Mouse (Mus musculus): ENCODE results near the gene Cemip. TPM values are rescaled to one million over a fixed set of nuclear protein-coding genes. Genes with fewer than 3 reads are reported as not detected.

Gene Cemip
- total RNA-seq, 2 experiments from 2014 or later, result 39.7 to 44.4 TPM

DNA sequence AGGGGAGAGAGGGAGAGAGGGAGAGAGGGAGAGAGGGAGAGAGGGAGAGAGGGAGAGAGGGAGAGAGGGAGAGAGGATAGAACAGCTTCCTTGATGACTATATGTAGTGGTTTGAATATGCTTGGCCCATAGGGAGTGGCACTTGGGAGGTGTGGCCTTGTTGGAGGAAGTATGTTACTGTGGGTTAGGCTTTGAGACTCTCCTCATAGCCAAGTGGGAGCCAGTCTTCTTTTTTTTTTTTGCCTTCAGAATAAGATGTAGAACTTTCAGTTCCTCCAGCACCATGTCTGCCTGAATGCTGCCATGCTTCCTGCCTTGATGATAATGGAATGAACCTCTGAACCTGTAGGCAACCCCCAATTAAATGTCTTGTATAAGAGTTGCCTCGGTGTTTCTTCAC lies 16.3 kb upstream of the Cemip start:
- intact Hi-C loops (cut with DNase I), result no loop called here
- no peak for DNase-seq (ENCODE audit: low spot score in 2 of 2)

DNA sequence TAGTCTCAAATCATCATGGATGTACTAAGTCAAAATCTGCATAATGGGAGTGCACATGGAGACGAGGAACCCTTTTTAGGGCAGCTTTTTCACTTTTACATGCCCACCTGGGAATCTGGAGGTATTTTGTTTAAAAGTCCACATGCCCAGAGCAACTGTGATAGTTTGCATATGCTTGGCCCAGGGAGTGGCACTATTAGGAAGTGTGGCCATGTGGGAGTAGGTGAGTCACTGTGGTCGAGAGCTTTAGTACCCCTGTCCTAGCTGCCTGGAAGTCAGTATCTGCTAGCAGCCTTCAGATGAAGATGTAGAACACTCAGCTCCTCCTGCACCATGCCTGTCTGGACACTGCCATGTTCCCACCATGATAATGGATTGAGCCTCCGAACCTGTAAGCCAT lies 14.4 kb upstream of the Cemip start:
- no peak for DNase-seq (ENCODE audit: low spot score in 2 of 2)
- intact Hi-C loops (cut with DNase I), result no loop called here

DNA sequence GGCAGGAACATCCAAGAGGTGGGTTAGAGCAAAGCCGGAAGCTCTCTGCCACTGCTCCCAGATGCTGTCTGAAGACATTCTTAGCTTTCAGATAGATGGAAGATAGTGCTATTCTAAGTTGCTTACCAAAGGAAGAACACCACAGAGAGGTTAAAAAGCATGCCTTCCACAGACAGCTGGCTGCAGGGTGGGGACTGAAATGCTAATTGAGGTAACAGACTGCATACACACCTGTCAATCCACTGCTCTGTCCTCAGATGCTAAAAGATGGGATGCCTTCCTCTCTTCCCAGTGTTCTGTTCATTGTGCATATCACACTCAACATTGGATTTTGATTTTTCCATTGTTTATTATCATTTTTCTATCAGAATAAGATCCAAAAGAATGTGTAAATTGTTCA lies 11.8 kb upstream of the Cemip start:
- intact Hi-C loops (cut with DNase I), result no loop called here
- no peak for DNase-seq (ENCODE audit: low spot score in 2 of 2)

DNA sequence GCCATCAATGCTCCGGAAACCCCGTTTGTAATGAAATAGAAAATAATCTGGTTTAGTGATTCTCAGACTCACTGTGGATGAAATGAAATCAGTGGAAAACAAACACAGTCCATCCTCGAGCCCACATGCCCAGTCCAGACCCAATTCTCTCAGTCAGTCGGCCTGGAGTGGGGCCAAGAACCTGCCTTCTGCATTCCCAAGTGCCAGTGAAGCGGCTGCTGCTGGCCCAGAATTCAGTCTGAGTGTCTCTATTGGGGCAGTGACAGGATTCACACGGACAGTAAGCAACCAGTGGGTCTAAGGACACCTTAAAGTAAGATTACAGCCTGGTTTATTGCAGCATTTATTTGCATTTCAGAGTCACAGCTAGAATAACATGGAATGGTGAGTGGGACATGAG lies 10.2 kb upstream of the Cemip start:
- peak in 1 of 2 experiments; percentile 48 for DNase-seq (ENCODE audit: low spot score in 2 of 2)
- intact Hi-C loops (cut with DNase I), result no loop called here

DNA sequence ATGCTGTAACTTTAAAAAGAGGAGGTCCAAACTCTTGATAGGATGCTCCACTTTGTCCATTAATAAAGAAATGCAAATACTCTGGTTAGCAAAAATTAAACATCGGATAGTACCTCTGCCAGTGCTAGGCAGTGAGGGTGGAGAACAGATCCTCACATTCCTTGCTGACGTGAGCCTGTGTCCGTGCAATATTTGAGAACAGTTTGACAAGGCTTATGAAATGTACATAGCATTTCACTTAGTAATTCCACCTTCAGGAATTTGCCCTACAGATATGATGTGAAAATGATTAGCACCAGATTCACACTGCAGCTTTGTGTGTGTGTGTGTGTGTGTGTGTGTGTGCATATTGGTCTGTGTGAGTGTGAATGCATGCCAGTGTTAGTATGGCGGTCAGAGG lies 4.5 kb upstream of the Cemip start:
- no peak for DNase-seq (ENCODE audit: low spot score in 2 of 2)
- intact Hi-C loops (cut with DNase I), result no loop called here

DNA sequence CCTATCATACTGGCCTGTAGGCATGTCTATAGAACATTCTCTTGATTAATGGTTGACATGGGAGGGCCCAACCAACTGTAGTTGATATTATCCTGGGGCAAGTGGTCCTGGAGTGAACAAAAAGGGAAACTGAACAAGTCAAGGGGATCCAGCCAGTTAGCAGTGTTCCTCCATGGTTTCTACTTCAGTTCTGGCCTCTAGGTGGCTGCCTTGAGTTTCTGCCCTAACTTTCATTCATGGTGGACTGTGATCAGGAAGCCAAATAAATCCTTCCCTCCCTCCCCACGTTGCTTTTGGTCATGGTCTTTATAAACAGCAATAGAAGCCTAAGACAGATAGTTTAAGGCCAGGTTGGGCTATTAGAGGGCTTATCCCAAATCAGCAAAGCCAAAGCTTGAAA lies 3.5 kb upstream of the Cemip start:
- intact Hi-C loops (cut with DNase I), result loop anchor here (1.0 to 5.0 kb wide), 5 partner anchors 63 to 708 kb away; partner anchors contain the start of gene Abhd17c
- DNase-seq (ENCODE audit: low spot score in 2 of 2), result no peak

DNA sequence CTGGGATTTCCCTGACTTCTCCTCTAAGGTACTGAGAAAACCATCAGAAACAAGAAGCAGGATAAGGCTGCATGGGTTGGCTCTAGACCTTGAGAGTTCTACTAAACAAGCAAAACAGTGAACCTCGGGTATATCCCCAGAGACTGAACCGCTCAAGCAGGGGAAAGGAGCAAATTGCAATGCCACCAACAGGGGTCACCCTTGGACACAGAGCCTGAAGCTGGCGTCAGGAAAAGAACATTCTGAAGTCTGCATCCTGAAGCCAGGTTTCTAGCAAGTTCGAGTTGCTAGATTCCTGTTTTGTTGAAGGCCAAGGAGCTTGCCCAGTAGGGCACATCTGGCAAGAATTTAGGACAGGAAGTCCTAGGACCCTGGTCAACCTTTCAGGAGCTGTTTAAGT lies 2.7 kb upstream of the Cemip start:
- peak; percentile 69 to 80 for DNase-seq (ENCODE audit: low spot score in 2 of 2)
- intact Hi-C loops (cut with DNase I), result loop anchor here (1.0 to 5.0 kb wide), 5 partner anchors 63 to 708 kb away; partner anchors contain the start of gene Abhd17c

DNA sequence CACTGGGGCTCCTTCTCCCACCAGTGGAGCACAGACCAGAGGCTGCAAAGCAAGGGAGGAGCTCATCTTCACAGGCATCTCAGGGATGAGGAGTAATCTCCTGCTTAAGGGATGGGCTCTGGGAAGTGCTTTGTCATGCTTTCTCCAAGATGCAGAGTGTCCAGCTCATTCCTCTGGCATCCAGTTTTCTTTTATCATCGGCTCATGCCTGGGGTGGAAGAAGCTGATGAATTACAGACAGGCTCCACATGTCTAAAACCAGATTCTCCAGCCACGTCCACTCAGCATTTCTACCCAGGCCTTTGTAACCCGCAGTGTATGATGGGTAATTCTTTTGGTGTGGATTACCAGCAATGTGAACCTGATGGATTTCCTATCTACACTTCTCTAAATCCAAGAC lies 1.9 kb upstream of the Cemip start:
- DNase-seq (ENCODE audit: low spot score in 2 of 2), result no peak
- intact Hi-C loops (cut with DNase I), result loop anchor here (5.0 kb wide), 4 partner anchors 64 to 709 kb away; partner anchors contain the start of gene Abhd17c

DNA sequence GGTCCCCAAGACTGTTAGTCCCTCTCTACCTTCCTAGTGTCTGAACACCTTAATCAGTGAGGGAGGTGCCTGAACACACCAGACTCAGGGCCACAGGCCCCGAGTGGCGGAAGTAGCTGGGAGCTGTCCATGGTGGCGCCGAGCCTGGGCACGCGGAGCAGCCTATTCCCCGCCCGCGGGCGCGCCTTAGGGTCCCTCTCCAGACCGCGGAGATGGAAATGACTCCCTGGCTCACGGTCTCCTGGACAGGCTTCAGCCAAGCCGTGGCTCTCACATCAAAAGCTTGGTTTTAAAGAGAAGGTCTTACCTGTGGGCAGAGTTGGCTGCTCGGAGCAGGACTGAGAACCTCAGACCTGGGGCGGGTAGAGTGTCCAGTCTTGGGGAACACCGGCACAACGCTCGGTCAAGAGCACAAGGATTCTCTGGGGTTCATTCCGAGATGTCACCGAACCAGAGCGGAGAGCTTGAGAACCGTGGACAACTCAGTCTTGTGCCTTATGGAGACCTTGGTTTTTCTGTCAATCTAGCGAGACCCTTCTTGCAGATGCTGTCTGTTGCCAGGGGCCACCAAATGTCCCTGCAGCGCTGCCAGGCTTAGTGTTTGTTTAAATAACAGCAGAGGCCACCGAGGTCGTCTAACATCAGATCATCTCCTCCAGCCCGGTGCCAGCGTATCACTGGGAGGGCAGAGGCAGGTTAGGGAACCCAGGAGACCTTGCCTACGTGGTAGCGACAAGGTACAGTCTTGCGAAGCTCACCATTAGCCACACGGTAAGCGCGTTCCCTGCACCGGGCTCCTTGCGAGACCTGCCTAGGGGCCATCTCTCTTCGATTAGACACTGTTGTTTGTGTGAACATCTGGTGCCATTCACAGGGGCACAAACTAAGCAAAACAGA lies 1.0 kb downstream of the Cemip start:
- intact Hi-C loops (cut with DNase I), result loop anchor here (5.0 kb wide), 4 partner anchors 67 to 712 kb away; partner anchors contain the start of gene Abhd17c
- peak in 1 of 2 experiments; percentile 39 for DNase-seq (ENCODE audit: low spot score in 2 of 2)

DNA sequence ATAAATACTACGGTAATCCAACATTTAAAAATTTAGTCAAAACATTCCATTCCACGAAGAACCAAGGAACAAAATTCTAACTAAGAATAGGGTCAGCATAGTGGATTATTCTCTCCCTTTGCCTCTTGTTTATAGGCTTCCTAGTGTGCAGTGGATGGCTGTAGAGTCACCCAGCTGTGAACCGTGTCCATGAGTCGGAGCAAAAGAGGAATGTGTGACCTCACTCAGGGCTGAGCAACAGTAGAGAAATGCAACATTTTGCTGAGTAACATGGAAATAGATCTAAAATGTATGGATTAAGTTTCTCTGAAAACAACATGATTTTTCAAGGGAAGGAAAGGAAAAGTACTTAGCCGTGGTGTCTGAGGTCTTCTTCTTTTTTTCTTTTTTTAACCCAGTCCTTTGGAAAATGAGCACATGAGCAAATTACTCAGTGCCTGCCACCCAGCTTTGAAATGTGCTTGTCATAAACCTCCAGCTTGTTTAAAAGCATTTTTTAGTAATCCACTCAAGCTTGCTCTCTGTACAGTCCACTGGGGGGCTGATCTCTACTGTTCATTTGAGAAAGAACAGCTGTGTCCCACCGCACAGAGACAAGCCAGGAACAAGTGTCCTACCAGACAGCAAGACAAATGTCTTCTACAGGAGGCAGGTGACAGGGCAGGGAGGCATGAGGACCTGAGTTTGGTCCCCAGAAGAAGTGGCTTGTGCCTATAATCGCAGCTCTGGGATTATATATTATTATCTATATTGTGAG lies 8.9 kb downstream of the Cemip start:
- intact Hi-C loops (cut with DNase I), result no loop called here
- no peak for DNase-seq (ENCODE audit: low spot score in 2 of 2)

DNA sequence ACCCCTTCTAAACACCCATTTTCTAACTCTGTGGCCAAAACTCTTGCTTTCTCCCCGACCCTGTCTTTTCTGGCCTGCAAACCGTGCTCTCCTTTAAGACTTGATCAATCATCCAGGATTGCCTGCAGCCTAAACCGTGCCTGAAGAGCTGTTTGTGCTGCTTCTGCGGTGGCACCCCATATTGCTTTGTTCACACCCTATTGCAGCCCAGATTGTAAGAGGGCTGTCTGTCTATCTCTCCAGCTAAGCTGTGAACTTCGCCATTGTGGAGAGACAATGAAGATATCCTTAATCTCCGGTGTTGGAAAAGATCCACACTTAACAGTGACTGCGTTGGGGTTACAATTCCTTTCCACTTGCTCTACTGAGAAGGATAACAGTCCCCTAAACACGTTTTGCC lies 12.0 kb downstream of the Cemip start:
- DNase-seq (ENCODE audit: low spot score in 2 of 2), result no peak
- intact Hi-C loops (cut with DNase I), result no loop called here

DNA sequence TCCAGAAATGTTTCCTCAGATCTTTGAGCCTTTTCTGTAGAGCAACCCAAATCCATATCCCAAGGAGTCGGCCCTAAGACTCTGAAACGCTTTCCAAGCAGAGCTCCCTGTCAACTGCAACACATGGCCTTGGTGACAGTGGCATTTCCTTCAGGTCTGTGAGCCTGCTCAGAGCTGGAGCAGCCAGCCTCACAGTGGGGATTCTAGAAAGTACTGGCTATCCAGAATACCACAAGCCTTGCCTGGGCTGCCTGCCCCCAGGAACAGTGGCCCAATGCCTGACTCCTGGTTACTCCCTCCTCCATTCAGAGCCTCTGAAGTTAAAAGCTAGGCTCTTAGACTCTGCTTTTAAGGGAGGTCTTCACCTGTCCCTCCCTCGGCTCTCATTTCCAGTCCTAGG lies 12.4 kb downstream of the Cemip start:
- intact Hi-C loops (cut with DNase I), result no loop called here
- no peak for DNase-seq (ENCODE audit: low spot score in 2 of 2)

DNA sequence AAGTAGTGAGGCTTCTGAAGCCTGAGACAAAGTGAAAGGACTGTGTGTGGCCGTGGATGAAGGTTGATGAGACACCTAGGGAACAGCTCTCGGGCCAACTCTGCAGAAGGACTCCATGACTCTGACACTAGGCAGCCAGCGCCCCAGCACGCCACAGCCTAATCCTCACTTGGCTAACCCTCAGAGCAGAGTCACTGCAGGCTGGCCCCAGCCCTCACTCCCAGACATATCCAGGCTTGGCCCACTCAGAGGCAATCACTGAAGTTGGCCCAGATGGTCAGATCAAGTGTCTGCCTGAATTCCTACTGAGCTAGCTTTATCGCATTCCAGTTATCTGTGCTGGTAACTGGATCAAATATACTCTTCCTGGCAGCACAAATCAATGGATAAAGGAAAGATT lies 17.4 kb downstream of the Cemip start:
- intact Hi-C loops (cut with DNase I), result no loop called here
- DNase-seq (ENCODE audit: low spot score in 2 of 2), result no peak

DNA sequence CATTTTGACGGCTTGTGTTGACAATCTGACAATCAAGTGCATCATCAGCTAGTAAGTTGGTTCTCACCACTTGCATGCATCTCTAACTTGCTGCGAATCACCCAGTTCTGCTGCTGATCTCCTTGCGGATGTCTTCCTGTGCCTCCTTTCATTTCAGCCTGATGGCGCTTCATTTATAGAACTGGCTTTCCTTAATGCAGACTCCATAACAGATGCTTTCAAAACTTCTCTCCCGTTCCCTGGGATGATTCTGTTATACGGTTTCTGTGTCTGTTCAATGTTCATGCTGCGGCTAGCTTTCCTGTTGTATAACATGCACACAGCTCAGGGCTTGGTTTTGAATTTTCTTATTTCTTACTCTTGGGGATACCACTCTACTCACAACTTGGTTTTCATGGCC lies 26.5 kb downstream of the Cemip start:
- intact Hi-C loops (cut with DNase I), result no loop called here

DNA sequence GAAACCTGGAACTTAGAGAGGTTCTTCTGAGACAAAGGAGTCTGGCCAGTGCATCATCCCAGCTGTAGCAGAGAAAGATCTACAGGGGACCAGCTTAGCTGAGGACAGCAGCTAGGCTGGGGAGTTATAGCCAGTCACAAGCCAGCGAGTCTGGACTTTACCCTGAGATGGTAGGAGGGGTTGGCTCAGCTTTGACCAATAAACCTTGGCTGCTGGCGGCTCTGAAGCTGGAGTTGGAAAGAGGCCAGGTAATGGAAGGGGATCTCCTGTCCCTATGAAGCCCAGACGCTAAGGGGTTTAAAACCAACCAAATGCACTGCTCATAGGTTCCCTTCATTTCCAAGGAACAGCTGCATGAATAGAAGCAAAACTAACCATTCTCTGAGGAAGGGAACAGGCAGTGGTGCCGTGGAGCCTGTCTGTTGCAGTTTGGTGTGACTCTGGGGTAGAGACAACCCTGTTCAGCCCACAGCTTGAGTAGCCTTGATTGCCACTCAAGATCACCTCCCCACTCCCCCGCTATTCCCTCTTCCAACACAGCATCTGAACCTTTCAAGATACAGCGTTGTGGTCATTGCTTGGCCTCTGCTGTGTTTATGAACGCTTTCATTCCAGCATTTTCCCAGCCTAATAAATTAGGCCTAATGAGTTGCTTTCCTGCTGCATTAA lies 30.2 kb downstream of the Cemip start:
- intact Hi-C loops (cut with DNase I), result no loop called here
- DNase-seq (ENCODE audit: low spot score in 2 of 2), result no peak

More for the DNA sequence above, 26.5 kb downstream of the Cemip start:
- peak in 1 of 2 experiments; percentile 29 for DNase-seq (ENCODE audit: low spot score in 2 of 2)

DNA sequence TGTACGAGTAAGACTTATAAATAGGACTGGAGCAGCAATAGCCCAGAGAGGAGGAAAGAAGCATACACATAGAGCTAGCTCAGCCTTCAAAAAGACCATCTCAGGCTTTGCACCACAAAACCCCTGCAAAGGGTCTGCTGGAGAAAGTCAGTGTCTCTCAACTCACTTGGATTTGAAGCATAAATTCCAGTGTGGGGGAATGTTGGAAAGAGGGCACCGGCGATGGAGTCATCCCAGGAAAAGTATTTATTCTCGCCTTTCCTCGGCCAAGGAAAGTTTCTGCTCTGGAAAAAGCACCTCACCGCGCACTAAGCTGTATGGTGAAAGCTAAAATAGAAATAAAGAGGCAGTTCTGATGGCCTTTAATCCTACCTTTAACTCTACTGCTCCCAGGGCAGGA lies 32.4 kb downstream of the Cemip start:
- intact Hi-C loops (cut with DNase I), result no loop called here
- DNase-seq (ENCODE audit: low spot score in 2 of 2), result no peak

DNA sequence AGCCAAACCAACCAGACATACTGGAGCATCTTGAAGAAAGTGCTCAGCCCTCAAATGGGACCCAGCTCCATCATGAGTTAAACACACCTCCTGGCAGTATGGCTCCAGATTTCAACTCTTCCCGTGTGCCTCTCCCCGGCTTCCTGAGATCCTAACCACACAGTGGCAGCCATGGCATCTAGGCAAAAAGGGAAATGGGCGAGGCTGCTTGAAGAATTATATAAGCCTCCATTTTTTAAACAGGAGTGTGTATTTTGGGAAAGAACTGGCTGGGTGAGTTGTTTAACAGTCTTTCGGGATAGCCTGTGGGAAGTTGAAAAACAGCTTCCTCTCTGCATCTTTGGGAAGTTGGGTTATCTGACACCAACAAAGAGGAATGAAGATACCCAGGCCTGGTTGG lies 34.9 kb downstream of the Cemip start:
- intact Hi-C loops (cut with DNase I), result no loop called here
- DNase-seq (ENCODE audit: low spot score in 2 of 2), result no peak

DNA sequence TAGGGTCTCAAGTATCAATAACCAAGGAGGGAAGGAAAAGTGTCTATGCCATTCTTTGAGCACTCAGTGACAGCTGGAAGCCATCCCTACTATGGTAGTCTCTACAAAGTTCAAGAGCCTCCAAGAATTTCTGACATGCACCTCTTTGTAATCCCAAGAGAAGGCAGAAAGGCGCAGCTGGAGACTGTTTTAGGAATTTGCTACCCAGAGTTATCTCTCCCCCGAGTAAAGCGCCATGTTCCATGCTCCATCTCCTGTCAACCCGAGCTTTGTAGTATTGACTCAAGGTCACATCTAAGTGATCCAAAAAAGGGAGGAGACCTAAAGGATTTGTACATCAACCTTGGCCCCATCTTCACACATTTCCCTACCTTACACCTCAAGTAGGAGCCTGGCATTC lies 40.8 kb downstream of the Cemip start:
- intact Hi-C loops (cut with DNase I), result no loop called here
- DNase-seq (ENCODE audit: low spot score in 2 of 2), result no peak

DNA sequence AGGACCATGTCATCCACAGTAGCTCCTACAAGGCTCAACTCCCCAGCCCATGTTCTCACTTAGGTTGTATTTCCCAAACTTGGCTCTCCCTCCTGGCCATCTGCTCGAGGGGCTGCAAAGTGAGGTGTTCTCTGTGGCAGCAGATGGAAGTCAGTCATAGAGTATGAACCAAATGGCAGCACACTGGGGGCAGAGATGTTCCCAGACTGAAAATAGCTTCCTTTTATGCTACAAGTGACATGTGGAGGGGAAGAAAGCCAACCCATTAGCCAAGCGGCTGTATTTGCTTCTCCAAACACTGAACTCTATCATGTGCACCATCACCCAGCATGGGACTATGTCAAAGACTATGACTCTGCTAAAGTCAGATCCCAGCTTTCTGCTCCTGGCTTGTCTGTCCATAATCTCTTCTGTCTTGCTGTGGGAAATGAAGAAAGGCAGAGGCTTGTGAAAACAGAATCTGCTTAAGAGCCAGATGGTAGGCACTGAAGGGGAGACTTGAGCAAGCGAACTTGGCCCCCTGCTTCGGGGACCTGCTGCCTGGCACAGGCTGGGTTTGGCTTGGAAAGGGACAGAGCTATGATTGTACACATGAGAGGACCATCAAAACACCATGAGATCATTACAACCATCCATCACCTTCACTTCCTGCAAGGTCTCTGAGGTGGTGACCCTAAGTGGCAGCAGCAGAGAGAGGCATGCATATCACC lies 41.6 kb downstream of the Cemip start:
- intact Hi-C loops (cut with DNase I), result no loop called here
- DNase-seq (ENCODE audit: low spot score in 2 of 2), result peak; percentile 62 to 70
